Mouse (Mus musculus): Measurements from ENCODE around the gene Hes3. TPM values are rescaled to one million over a fixed set of nuclear protein-coding genes. Genes with fewer than 3 reads are reported as not detected.

Hes3 gene
- polyA plus RNA-seq, 1 experiment from 2014 or later: 1.2 TPM

- 90% methylated on average over 11 of the region's 11 CpGs for WGBS
- H3K36me3 ChIP-seq (ENCODE audit: control insufficient read depth, insufficient read depth, low read length): no peaks in the 10 kb centered on the region; the same call in 1 of the 2 replicates
- no peak overlapping the region for H3K4me2 ChIP-seq (ENCODE audit: low read length)
- peaks cover 29% of the 10 kb centered on the region for H3K27me3 ChIP-seq (ENCODE audit: control insufficient read depth, insufficient read depth, low read length)
- no peak overlapping the region for H3K9ac ChIP-seq (replicated peaks; ENCODE audit: low read length)
- no peaks in the 10 kb centered on the region for H3K9me3 ChIP-seq (ENCODE audit: control insufficient read depth, low read length)
- peaks cover 17% of the 10 kb centered on the region; the same call in 1 of the 2 replicates for H3K4me1 ChIP-seq (ENCODE audit: control insufficient read depth, insufficient read depth, low read length)
- ATAC-seq (ENCODE audit: low FRiP score, low TSS enrichment): no peak
- no peak for DNase-seq
- H3K4me3 ChIP-seq (replicated peaks; ENCODE audit: low read depth, low read length): no peak overlapping the region
- H3K27ac ChIP-seq (replicated peaks; ENCODE audit: low read depth, low read length): no peak overlapping the region
Observed at GRCm38 (mm10) chr4:152271334-152271733, 20.1 kb downstream of the Hes3 start.

GRCm38 (mm10) chr4:152270599-152270998 is 20.9 kb downstream of the Hes3 start:
- DNase-seq: no peak
- H3K27me3 ChIP-seq (ENCODE audit: control insufficient read depth, insufficient read depth, low read length): peaks cover 22% of the 10 kb centered on the region

GRCm38 (mm10) chr4:152269967-152270366 is 21.5 kb downstream of the Hes3 start:
- H3K27me3 ChIP-seq (ENCODE audit: control insufficient read depth, insufficient read depth, low read length): peaks cover 16% of the 10 kb centered on the region; the same call in 1 of the 2 replicates
- H3K4me3 ChIP-seq (replicated peaks; ENCODE audit: low read depth, low read length): no peak overlapping the region
- no peak overlapping the region for H3K9ac ChIP-seq (replicated peaks; ENCODE audit: low read length)
- no peak for DNase-seq
- ATAC-seq (ENCODE audit: low FRiP score, low TSS enrichment): no peak
- H3K36me3 ChIP-seq (ENCODE audit: control insufficient read depth, insufficient read depth, low read length): peaks cover 2% of the 10 kb centered on the region; the same call in 1 of the 2 replicates
- WGBS: 87% methylated on average over 13 of the region's 13 CpGs
- no peaks in the 10 kb centered on the region for H3K9me3 ChIP-seq (ENCODE audit: control insufficient read depth, low read length)
- H3K4me1 ChIP-seq (ENCODE audit: control insufficient read depth, insufficient read depth, low read length): peaks cover 17% of the 10 kb centered on the region; the same call in 1 of the 2 replicates
- H3K4me2 ChIP-seq (ENCODE audit: low read length): no peak overlapping the region
- H3K27ac ChIP-seq (replicated peaks; ENCODE audit: low read depth, low read length): no peak overlapping the region

More at GRCm38 (mm10) chr4:152270599-152270998, 20.9 kb downstream of the Hes3 start:
- Histone ChIP-seq H3K4me3 (replicated peaks; ENCODE audit: low read depth, low read length) (no peak overlapping the region), H3K9me3 (ENCODE audit: control insufficient read depth, low read length) (no peaks in the 10 kb centered on the region), H3K9ac (replicated peaks; ENCODE audit: low read length) (no peak overlapping the region), H3K4me2 (ENCODE audit: low read length) (no peak overlapping the region), H3K36me3 (ENCODE audit: control insufficient read depth, insufficient read depth, low read length) (no peaks in the 10 kb centered on the region; the same call in 1 of the 2 replicates), H3K4me1 (ENCODE audit: control insufficient read depth, insufficient read depth, low read length) (peaks cover 17% of the 10 kb centered on the region; the same call in 1 of the 2 replicates), H3K27ac (replicated peaks; ENCODE audit: low read depth, low read length) (no peak overlapping the region)
- ATAC-seq (ENCODE audit: low FRiP score, low TSS enrichment): no peak
- WGBS: 76% methylated on average over 9 of the region's 9 CpGs

- whole genome bisulfite sequencing: 87% methylated on average over 13 of the region's 13 CpGs
- no peak overlapping the region for H3K9ac ChIP-seq (replicated peaks; ENCODE audit: low read length)
- no peak overlapping the region for H3K4me3 ChIP-seq (replicated peaks; ENCODE audit: low read depth, low read length)
- H3K27me3 ChIP-seq (ENCODE audit: control insufficient read depth, insufficient read depth, low read length): 0 out of 2 replicates have a peak, but pooled peaks cover 4% of the 10 kb centered on the region
- H3K27ac ChIP-seq (replicated peaks; ENCODE audit: low read depth, low read length): no peak overlapping the region
- no peak overlapping the region for H3K4me2 ChIP-seq (ENCODE audit: low read length)
- DNase-seq (no peak), ATAC-seq (ENCODE audit: low FRiP score, low TSS enrichment) (no peak)
- H3K36me3 ChIP-seq (ENCODE audit: control insufficient read depth, insufficient read depth, low read length): peaks cover 8% of the 10 kb centered on the region; the same call in 1 of the 2 replicates
- 0 out of 2 replicates have a peak, but pooled peaks cover under 1% of the 10 kb centered on the region for H3K4me1 ChIP-seq (ENCODE audit: control insufficient read depth, insufficient read depth, low read length)
- H3K9me3 ChIP-seq (ENCODE audit: control insufficient read depth, low read length): no peaks in the 10 kb centered on the region
Observed at GRCm38 (mm10) chr4:152267748-152268369, 23.6 kb downstream of the Hes3 start.

- no peak for DNase-seq
- no peaks in the 10 kb centered on the region for H3K4me1 ChIP-seq (ENCODE audit: control insufficient read depth, insufficient read depth, low read length)
Observed at GRCm38 (mm10) chr4:152266236-152266895, 25.1 kb downstream of the Hes3 start.

GRCm38 (mm10) chr4:152265791-152266190 is 25.7 kb downstream of the Hes3 start:
- 62% methylated on average over 5 of the region's 5 CpGs for WGBS
- no peak overlapping the region for H3K27ac ChIP-seq (replicated peaks; ENCODE audit: low read depth, low read length)
- peaks cover 13% of the 10 kb centered on the region; the same call in 1 of the 2 replicates for H3K36me3 ChIP-seq (ENCODE audit: control insufficient read depth, insufficient read depth, low read length)
- ATAC-seq (ENCODE audit: low FRiP score, low TSS enrichment) (no peak), DNase-seq (no peak)
- no peaks in the 10 kb centered on the region for H3K27me3 ChIP-seq (ENCODE audit: control insufficient read depth, insufficient read depth, low read length)
- no peak overlapping the region for H3K4me3 ChIP-seq (replicated peaks; ENCODE audit: low read depth, low read length)
- H3K9ac ChIP-seq (replicated peaks; ENCODE audit: low read length): no peak overlapping the region
- H3K4me1 ChIP-seq (ENCODE audit: control insufficient read depth, insufficient read depth, low read length): no peaks in the 10 kb centered on the region
- H3K4me2 ChIP-seq (ENCODE audit: low read length): no peak overlapping the region
- H3K9me3 ChIP-seq (ENCODE audit: control insufficient read depth, low read length): no peaks in the 10 kb centered on the region

More at GRCm38 (mm10) chr4:152266236-152266895, 25.1 kb downstream of the Hes3 start:
- Histone ChIP-seq H3K27me3 (ENCODE audit: control insufficient read depth, insufficient read depth, low read length) (0 out of 2 replicates have a peak, but pooled peaks cover under 1% of the 10 kb centered on the region), H3K9me3 (ENCODE audit: control insufficient read depth, low read length) (no peaks in the 10 kb centered on the region), H3K36me3 (ENCODE audit: control insufficient read depth, insufficient read depth, low read length) (peaks cover 13% of the 10 kb centered on the region; the same call in 1 of the 2 replicates), H3K4me2 (ENCODE audit: low read length) (no peak overlapping the region), H3K27ac (replicated peaks; ENCODE audit: low read depth, low read length) (no peak overlapping the region), H3K9ac (replicated peaks; ENCODE audit: low read length) (no peak overlapping the region), H3K4me3 (replicated peaks; ENCODE audit: low read depth, low read length) (no peak overlapping the region)
- WGBS: 68% methylated on average over 10 of the region's 10 CpGs
- no peak for ATAC-seq (ENCODE audit: low FRiP score, low TSS enrichment)

- H3K36me3 ChIP-seq (ENCODE audit: control insufficient read depth, insufficient read depth, low read length): peaks cover 13% of the 10 kb centered on the region; the same call in 1 of the 2 replicates
- WGBS: 88% methylated on average over 9 of the region's 9 CpGs
- no peaks in the 10 kb centered on the region for H3K9me3 ChIP-seq (ENCODE audit: control insufficient read depth, low read length)
- no peak overlapping the region for H3K4me2 ChIP-seq (ENCODE audit: low read length)
- H3K27me3 ChIP-seq (ENCODE audit: control insufficient read depth, insufficient read depth, low read length): no peaks in the 10 kb centered on the region
- no peak overlapping the region for H3K4me3 ChIP-seq (replicated peaks; ENCODE audit: low read depth, low read length)
- ATAC-seq (ENCODE audit: low FRiP score, low TSS enrichment): no peak
- DNase-seq: no peak
- no peak overlapping the region for H3K27ac ChIP-seq (replicated peaks; ENCODE audit: low read depth, low read length)
- no peak overlapping the region for H3K9ac ChIP-seq (replicated peaks; ENCODE audit: low read length)
- no peaks in the 10 kb centered on the region for H3K4me1 ChIP-seq (ENCODE audit: control insufficient read depth, insufficient read depth, low read length)
Observed at GRCm38 (mm10) chr4:152264867-152265568, 26.4 kb downstream of the Hes3 start.

GRCm38 (mm10) chr4:152264177-152264530 is 27.3 kb downstream of the Hes3 start:
- Histone ChIP-seq H3K27ac (replicated peaks; ENCODE audit: low read depth, low read length) (no peak overlapping the region), H3K9ac (replicated peaks; ENCODE audit: low read length) (no peak overlapping the region), H3K4me1 (ENCODE audit: control insufficient read depth, insufficient read depth, low read length) (no peaks in the 10 kb centered on the region), H3K9me3 (ENCODE audit: control insufficient read depth, low read length) (no peaks in the 10 kb centered on the region), H3K4me2 (ENCODE audit: low read length) (no peak overlapping the region), H3K36me3 (ENCODE audit: control insufficient read depth, insufficient read depth, low read length) (peaks cover 13% of the 10 kb centered on the region; the same call in 1 of the 2 replicates), H3K4me3 (replicated peaks; ENCODE audit: low read depth, low read length) (no peak overlapping the region), H3K27me3 (ENCODE audit: control insufficient read depth, insufficient read depth, low read length) (no peaks in the 10 kb centered on the region)
- 50% methylated on average over 4 of the region's 4 CpGs for WGBS
- ATAC-seq (ENCODE audit: low FRiP score, low TSS enrichment) (no peak), DNase-seq (no peak)

All from midbrain, embryonic 14.5 days (tissue).